Mouse (Mus musculus): Measurements from ENCODE around the gene Ltb4r2. TPM values are rescaled to one million over a fixed set of nuclear protein-coding genes. Genes with fewer than 3 reads are reported as not detected.

Gene Ltb4r2
- 0.16 and 0.54 TPM in 2 replicates for polyA plus RNA-seq (2021; fragmentation: Nextera tagmentation)
- long read RNA-seq, experiment 1 = 0 reads
- long read RNA-seq, experiment 2 = 0 reads

DNA sequence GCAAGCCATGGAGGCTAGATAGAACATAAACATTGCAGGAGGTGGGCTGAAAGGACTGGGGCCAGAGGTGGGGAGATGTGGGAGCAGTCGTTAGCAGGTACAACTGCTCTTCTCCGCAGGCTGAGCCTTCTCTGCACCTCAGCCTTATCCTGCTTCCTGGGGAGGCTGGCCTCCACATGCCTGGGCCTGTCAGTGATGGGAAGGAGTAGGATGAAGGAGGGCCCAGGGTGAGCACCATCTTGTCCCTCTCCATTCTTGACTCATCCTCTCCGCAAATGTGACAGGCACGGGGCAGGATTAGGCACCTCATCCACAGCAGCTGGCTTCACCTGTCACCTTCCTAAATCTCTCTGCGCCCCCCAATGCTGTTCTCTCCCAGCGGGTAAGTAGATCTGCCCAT lies at the start of gene Ltb4r2:
Ltb4r2 (plus strand) TSS at position 266 of the 400 bp plus-strand sequence.

GRCm38 (mm10) chr14:55713729-55714122 lies 47.5 kb upstream of the Ltb4r2 start, which contains the start of gene Tgm1:
TSS of gene Tgm1 (minus strand) at chr14:55713926.

DNA sequence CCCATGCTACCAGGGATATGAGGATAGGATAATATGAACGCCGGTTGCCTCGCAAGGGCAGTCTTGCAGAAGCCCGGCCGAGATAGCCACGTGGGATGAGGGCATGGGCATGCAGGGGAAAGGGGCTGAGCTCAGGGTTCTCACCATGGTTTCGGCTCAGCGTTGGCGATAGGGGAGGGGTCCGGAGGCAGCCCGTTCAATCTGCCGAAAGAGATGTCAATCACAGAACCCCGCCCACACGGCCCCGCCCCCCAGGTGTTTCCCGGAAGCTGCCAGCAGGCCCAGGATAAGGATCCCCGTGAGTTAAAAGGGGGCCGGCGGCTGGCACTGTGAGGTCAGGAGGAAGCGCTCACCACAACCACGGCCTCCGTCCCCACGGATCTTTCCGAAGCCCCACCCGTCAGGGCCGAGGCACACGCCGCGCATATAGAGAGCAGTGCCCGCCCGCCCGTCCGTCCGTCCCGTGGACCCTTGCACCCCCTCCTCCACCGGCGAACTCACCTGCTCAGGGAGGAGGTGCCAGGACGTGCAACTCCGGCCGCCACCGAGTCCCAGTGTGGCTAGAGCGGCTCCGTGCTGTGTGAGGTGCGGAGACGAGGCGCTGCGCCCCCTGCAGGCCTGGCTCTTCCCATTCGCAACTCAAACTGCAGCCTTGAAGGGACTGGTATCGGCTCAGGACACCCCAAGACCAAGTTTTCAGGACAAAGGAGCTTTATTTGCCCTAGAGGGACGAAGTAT lies 39.4 kb upstream of the Ltb4r2 start, which contains the start of gene Rabggta:
Rabggta (minus strand) TSS at position 564 of the 738 bp plus-strand sequence.

DNA sequence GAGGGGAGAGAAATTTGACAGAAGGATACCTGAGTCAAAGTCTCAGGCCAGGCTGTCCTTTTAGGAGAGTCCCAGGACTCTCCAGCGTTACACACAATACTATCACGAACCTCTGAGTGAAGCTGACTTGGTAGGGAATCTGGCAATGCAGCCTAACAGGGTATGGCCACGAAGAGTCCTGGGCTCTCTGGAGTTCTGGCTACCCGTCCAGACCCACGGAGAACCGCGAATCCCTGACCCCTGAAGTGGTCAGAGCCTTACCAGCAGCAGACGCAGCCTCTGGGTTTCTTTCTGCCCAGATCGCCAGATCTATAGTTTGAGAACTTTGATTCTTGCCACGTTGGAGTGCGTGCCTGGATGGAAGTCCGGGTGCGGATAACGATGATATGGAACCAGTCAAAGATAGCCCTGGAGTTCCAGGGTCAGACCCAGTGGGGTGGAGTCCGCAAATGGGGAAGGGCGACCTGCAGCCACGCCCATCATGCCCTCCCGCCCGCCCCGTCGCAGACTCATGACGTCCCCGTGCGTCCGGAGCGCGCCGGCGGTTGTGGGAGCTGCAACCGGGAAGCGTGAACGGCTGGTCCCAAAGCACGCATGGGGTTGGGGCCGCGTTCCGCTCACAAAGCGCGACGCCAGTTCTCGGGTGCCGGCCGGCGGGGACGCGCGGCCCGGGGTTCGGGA lies 15.9 kb upstream of the Ltb4r2 start, which contains the start of the genes Dhrs1 and Nop9:
Dhrs1 (minus strand) TSS at position 511 of the 681 bp plus-strand sequence.
Nop9 (plus strand) TSS at position 514 of the 681 bp plus-strand sequence.

DNA sequence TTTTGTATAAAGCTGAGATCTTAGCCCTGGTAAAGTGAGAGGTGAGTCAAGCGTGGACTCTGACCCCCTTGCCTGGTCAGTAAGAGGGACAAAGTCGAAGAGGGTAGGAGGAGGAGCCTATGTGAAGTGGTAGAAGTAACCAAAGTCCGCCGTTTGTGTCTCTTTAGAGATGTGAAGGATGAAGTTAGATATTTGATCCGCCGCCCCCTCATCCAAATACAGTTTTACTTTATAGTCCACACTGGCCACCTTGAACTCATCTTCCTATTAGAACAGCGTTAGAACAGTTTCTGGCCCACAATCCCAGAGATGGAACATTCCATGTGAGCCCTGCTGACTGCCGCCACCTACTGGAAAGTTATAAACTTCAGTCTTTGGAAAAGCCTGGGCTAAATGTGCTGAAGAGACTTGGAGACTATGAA lies 2.9 kb upstream of the Ltb4r2 start, which contains the start of gene Cideb:
Cideb (minus strand) TSS at position 96 of the 422 bp plus-strand sequence.

DNA sequence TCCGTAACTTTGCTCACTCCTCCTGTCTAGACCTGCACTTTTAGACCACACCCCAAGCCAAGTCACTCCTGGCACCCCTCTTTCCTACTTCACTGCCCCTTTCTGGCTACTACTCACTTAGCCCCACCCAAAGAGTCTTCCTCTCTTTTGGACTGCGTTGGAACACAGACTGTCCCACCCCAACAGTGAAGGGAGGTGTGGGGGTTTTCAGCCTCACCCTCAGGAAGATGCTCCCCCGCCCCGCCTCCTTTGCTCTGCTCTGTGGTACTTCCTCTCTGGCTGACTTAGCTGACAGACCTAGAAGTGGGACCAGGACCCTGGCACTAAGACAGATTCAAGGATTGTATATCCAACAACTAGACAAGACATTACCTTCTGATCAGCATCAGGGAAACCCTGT lies 4.5 kb downstream of the Ltb4r2 start, which contains the start of gene Ltb4r1:
Ltb4r1 (plus strand) TSS at position 267 of the 400 bp plus-strand sequence.

GRCm38 (mm10) chr14:55783958-55784235 lies 22.7 kb downstream of the Ltb4r2 start, which contains the start of gene Adcy4:
TSS of gene Adcy4 (minus strand) at chr14:55784095.

GRCm38 (mm10) chr14:55788256-55789050 lies 27.2 kb downstream of the Ltb4r2 start, which contains the start of gene Ripk3:
TSS of gene Ripk3 (minus strand) at chr14:55788865.

Other genes starting within 250 kb of the Ltb4r2 start
- gene Nrl, start 236.4 kb upstream of the Ltb4r2 start, polyA plus RNA-seq (2021; fragmentation: Nextera tagmentation) = 0.13 TPM in 1 of 2 replicates, not detected in the other
- gene Pck2, start 221.2 kb upstream of the Ltb4r2 start, polyA plus RNA-seq (2021; fragmentation: Nextera tagmentation) = 28.8 and 36.0 TPM in 2 replicates
- gene Dcaf11, start 201.4 kb upstream of the Ltb4r2 start, polyA plus RNA-seq (2021; fragmentation: Nextera tagmentation) = 70.4 and 77.7 TPM in 2 replicates
- not detected in 2 replicates for gene A730061H03Rik, start 201.0 kb upstream of the Ltb4r2 start, polyA plus RNA-seq (2021; fragmentation: Nextera tagmentation)
- not detected in 2 replicates for gene Fitm1, start 185.8 kb upstream of the Ltb4r2 start, polyA plus RNA-seq (2021; fragmentation: Nextera tagmentation)
- 54.2 and 58.9 TPM in 2 replicates for gene Psme1, start 183.3 kb upstream of the Ltb4r2 start, polyA plus RNA-seq (2021; fragmentation: Nextera tagmentation)
- gene Emc9, start 176.1 kb upstream of the Ltb4r2 start, polyA plus RNA-seq (2021; fragmentation: Nextera tagmentation) = 151 and 161 TPM in 2 replicates
- gene Psme2, start 170.3 kb upstream of the Ltb4r2 start, polyA plus RNA-seq (2021; fragmentation: Nextera tagmentation) = 115 TPM in 2 replicates
- 6.5 and 11.3 TPM in 2 replicates for gene Rnf31, start 169.7 kb upstream of the Ltb4r2 start, polyA plus RNA-seq (2021; fragmentation: Nextera tagmentation)
- gene Irf9, start 157.9 kb upstream of the Ltb4r2 start, polyA plus RNA-seq (2021; fragmentation: Nextera tagmentation) = 4.6 and 5.9 TPM in 2 replicates
- gene Rec8, start 143.4 kb upstream of the Ltb4r2 start, polyA plus RNA-seq (2021; fragmentation: Nextera tagmentation) = 0.78 and 0.95 TPM in 2 replicates
- 48.5 and 50.1 TPM in 2 replicates for gene Ipo4, start 125.5 kb upstream of the Ltb4r2 start, polyA plus RNA-seq (2021; fragmentation: Nextera tagmentation)
- gene Gm49378, start 123.5 kb upstream of the Ltb4r2 start, polyA plus RNA-seq (2021; fragmentation: Nextera tagmentation) = 0.14 and 0.48 TPM in 2 replicates
- 32.7 and 36.4 TPM in 2 replicates for gene Tm9sf1, start 117.6 kb upstream of the Ltb4r2 start, polyA plus RNA-seq (2021; fragmentation: Nextera tagmentation)
- gene Tssk4, start 111.2 kb upstream of the Ltb4r2 start, polyA plus RNA-seq (2021; fragmentation: Nextera tagmentation) = 0.11 and 0.29 TPM in 2 replicates
- 62.3 and 63.2 TPM in 2 replicates for gene Mdp1, start 100.9 kb upstream of the Ltb4r2 start, polyA plus RNA-seq (2021; fragmentation: Nextera tagmentation)
- gene Gmpr2, start 89.5 kb upstream of the Ltb4r2 start, polyA plus RNA-seq (2021; fragmentation: Nextera tagmentation) = 24.9 and 27.8 TPM in 2 replicates
- 665 and 692 TPM in 2 replicates for gene Nedd8, start 89.3 kb upstream of the Ltb4r2 start, polyA plus RNA-seq (2021; fragmentation: Nextera tagmentation)
- gene Tinf2, start 79.6 kb upstream of the Ltb4r2 start, polyA plus RNA-seq (2021; fragmentation: Nextera tagmentation) = 8.2 and 9.7 TPM in 2 replicates
- gene Tgm1, start 47.5 kb upstream of the Ltb4r2 start, polyA plus RNA-seq (2021; fragmentation: Nextera tagmentation) = 0.08 TPM in 1 of 2 replicates, not detected in the other
- 31.9 and 38.2 TPM in 2 replicates for gene Rabggta, start 39.2 kb upstream of the Ltb4r2 start, polyA plus RNA-seq (2021; fragmentation: Nextera tagmentation)
- gene Dhrs1, start 15.7 kb upstream of the Ltb4r2 start, polyA plus RNA-seq (2021; fragmentation: Nextera tagmentation) = 123 and 128 TPM in 2 replicates
- gene Nop9, start 15.7 kb upstream of the Ltb4r2 start, polyA plus RNA-seq (2021; fragmentation: Nextera tagmentation) = 8.1 and 8.5 TPM in 2 replicates
- gene Cideb, start 3.0 kb upstream of the Ltb4r2 start, polyA plus RNA-seq (2021; fragmentation: Nextera tagmentation) = 3.9 and 5.8 TPM in 2 replicates
- gene Ltb4r1, start 4.5 kb downstream of the Ltb4r2 start, polyA plus RNA-seq (2021; fragmentation: Nextera tagmentation) = 0.26 TPM in 1 of 2 replicates, not detected in the other
- 1.4 TPM in 2 replicates for gene Adcy4, start 22.7 kb downstream of the Ltb4r2 start, polyA plus RNA-seq (2021; fragmentation: Nextera tagmentation)
- gene Ripk3, start 27.4 kb downstream of the Ltb4r2 start, polyA plus RNA-seq (2021; fragmentation: Nextera tagmentation) = 0.45 and 0.55 TPM in 2 replicates
- gene Nfatc4, start 61.7 kb downstream of the Ltb4r2 start, polyA plus RNA-seq (2021; fragmentation: Nextera tagmentation) = 0.25 TPM in 1 of 2 replicates, not detected in the other
- gene Nynrin, start 92.6 kb downstream of the Ltb4r2 start, polyA plus RNA-seq (2021; fragmentation: Nextera tagmentation) = 0.49 and 0.88 TPM in 2 replicates
- gene Cbln3, start 123.0 kb downstream of the Ltb4r2 start, polyA plus RNA-seq (2021; fragmentation: Nextera tagmentation) = 0.06 and 0.09 TPM in 2 replicates
- 2.3 and 2.4 TPM in 2 replicates for gene Khnyn, start 123.5 kb downstream of the Ltb4r2 start, polyA plus RNA-seq (2021; fragmentation: Nextera tagmentation)
- 160 TPM in 2 replicates for gene Sdr39u1, start 138.9 kb downstream of the Ltb4r2 start, polyA plus RNA-seq (2021; fragmentation: Nextera tagmentation)
- 0.30 TPM in 1 of 2 replicates, not detected in the other for gene Cma1, start 183.2 kb downstream of the Ltb4r2 start, polyA plus RNA-seq (2021; fragmentation: Nextera tagmentation)
- gene Cma2, start 189.6 kb downstream of the Ltb4r2 start, polyA plus RNA-seq (2021; fragmentation: Nextera tagmentation) = not detected in 2 replicates